Mouse (Mus musculus) forebrain, postnatal 0 days (tissue): ENCODE measurements around the gene Upb1. TPM values are rescaled to one million over a fixed set of nuclear protein-coding genes. Genes with fewer than 3 reads are reported as not detected.

Source experiments
- ATAC-seq: fragments of 200-750 bp; cut with Nextera tagmentation; 2 replicates; pipeline ENCODE4 v1.8.0; 2017; ENCODE audit warnings: mild to moderate bottlenecking, moderate library complexity
- DNase-seq: peaks from one replicate; pipeline ENCODE4 v3.0.0-alpha.2; 2015
- H3K27ac ChIP-seq: fragments of 300-500 bp; sonication (generic); 2 replicates; pipeline ENCODE4 v1.5.1; 2014; ENCODE audit warnings: low read depth, mild to moderate bottlenecking, antibody characterized with exemption, low read length, moderate library complexity, mixed read lengths
- H3K27me3 ChIP-seq: fragments of 300-500 bp; sonication (generic); 2 replicates; pipeline ENCODE4 v1.6.1; 2014; ENCODE audit warnings: mild to moderate bottlenecking, low read length, mixed read lengths; ENCODE audit not compliant: insufficient read depth
- H3K36me3 ChIP-seq: fragments of 300-500 bp; sonication (generic); 2 replicates; pipeline ENCODE4 v1.6.1; 2014; ENCODE audit warnings: mild to moderate bottlenecking, moderate library complexity; ENCODE audit not compliant: insufficient read depth
- H3K4me1 ChIP-seq: fragments of 300-500 bp; sonication (generic); 2 replicates; pipeline ENCODE4 v1.6.1; 2014; ENCODE audit warnings: antibody characterized with exemption; ENCODE audit not compliant: insufficient read depth
- H3K4me2 ChIP-seq: fragments of 300-500 bp; sonication (generic); 2 replicates; pipeline ENCODE4 v1.6.1; 2014; ENCODE audit warnings: low read depth, mild to moderate bottlenecking, moderate library complexity
- H3K4me3 ChIP-seq: fragments of 300-500 bp; sonication (generic); 2 replicates; pipeline ENCODE4 v1.5.1; 2014; ENCODE audit warnings: low read depth, low read length, mixed read lengths
- H3K9ac ChIP-seq: fragments of 300-500 bp; sonication (generic); 2 replicates; pipeline ENCODE4 v1.6.1; 2014; ENCODE audit warnings: mild to moderate bottlenecking
- H3K9me3 ChIP-seq: fragments of 300-500 bp; sonication (generic); 2 replicates; pipeline ENCODE4 v1.6.1; 2016; ENCODE audit warnings: low read length
- CTCF ChIP-seq: sonication (generic); IDR thresholded peaks from 2 replicates; pipeline ENCODE4 v1.5.1; 2016; ENCODE audit warnings: antibody characterized with exemption, control low read depth, low read depth
- WGBS: fragments of 180-500 bp; shearing (Covaris S2); extraction: QIAGEN DNeasy Blood & Tissue Kit; methylation state at CpG from one replicate; pipeline ENCODE4 v1.1.7; 2014; 5-methylcytosine and 5-hydroxymethylcytosine counted together
- polyA plus RNA-seq: library from polyadenylated mRNA; unstranded; fragments of >200 nt; fragmentation: Nextera tagmentation; extraction: Ambion mirVana; gene quantifications from 2 replicates; pipeline ENCODE4 v1.2.1, GENCODE M21; 2015
- total RNA-seq: library from RNA; depleted of rRNA; stranded (reverse); fragments of >200 nt; gene quantifications from 2 replicates; pipeline ENCODE4 v1.2.3, GENCODE M21; 2014

Gene Upb1
- total and polyA plus RNA-seq, 2 experiments from 2014 or later, result 0.58 to 0.62 TPM

DNA sequence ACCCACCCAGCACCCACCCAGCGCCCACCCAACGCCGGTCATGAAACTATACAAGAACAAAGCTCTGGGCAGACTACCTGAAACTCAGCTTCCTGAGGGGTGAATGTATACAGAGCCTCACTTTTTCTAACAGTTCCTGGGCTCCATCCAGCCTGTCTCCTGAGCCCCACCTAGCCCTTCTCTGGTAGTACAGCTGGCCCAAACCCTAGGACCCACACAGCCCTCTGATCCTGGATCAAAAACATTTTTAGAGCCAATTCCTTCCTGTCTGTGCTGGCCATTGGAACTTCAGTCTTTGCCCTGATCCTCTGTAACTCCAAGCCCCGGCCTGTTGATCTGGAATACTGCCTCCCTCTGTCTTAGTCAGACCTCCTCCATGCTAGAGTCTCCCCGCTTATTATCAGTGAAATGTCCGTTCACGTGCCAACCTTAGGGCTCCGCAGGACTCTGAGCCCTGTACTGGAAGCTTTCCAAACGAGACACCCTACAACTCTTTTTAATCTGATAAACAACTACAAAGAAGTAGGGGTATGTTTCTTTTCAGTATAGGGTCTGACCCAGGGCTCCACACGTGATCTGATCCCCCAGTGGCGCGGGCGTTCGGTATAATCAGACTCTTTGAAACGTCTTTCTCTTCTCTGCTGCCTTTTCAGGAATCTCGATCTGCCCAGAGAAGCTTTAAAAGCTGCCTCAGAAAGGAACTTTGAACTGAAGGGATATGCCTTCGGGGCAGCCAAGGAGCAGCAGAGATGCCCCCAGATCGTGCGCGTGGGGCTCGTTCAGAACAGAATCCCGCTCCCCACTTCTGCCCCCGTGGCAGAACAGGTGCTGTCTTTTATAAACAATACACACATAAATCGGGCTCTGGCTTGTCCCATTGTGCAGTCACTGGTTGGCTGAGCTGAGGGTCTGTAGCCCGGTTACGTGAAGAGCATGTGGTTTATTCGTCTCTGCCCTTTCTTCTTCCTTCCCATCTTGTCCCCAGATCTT is 11.5 kb downstream of the Upb1 start:
- no peaks in the 10 kb centered on the region for H3K27me3 ChIP-seq
- ATAC-seq (0 out of 2 replicates have a peak, but pooled peaks have one; percentile 25), DNase-seq (no peak)
- H3K27ac ChIP-seq, result peak overlapping the region; percentile 15; the same call in 1 of the 2 replicates
- H3K4me3 ChIP-seq, result no peak overlapping the region
- no peaks in the 10 kb centered on the region for H3K9me3 ChIP-seq
- WGBS, result 38% methylated on average over 27 of the region's 27 CpGs
- peak overlapping the region; percentile 26 for H3K4me2 ChIP-seq
- no peak overlapping the region for H3K9ac ChIP-seq
- no peak for TF ChIP-seq CTCF
- no peaks in the 10 kb centered on the region for H3K36me3 ChIP-seq
- H3K4me1 ChIP-seq, result no peaks in the 10 kb centered on the region

DNA sequence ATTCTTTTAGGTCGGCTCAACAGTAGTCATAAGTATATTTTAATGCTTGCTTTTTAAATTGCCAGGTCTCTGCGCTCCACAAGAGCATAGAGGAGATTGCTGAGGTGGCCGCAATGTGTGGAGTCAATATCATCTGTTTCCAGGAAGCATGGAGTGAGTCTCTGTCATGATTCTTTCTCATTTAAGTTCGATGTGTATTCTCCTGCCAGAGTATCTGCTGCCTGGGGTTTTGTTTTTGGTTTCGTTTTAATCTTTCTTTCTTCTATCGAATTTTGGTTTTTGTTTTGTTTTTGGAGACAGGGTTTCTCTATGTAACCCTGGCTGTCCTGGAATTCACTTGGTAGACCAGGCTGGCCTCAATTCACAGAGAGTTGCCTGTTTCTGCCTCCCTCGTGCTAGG is 14.0 kb downstream of the Upb1 start:
- no peaks in the 10 kb centered on the region for H3K9me3 ChIP-seq
- no peak overlapping the region for H3K9ac ChIP-seq
- no peak for DNase-seq
- 88% methylated on average over 7 of the region's 7 CpGs for WGBS
- ATAC-seq, result no peak
- no peaks in the 10 kb centered on the region for H3K4me1 ChIP-seq
- no peaks in the 10 kb centered on the region for H3K27me3 ChIP-seq
- no peaks in the 10 kb centered on the region for H3K36me3 ChIP-seq
- TF ChIP-seq CTCF, result no peak
- H3K27ac ChIP-seq, result no peak overlapping the region
- no peak overlapping the region for H3K4me2 ChIP-seq
- no peak overlapping the region for H3K4me3 ChIP-seq

DNA sequence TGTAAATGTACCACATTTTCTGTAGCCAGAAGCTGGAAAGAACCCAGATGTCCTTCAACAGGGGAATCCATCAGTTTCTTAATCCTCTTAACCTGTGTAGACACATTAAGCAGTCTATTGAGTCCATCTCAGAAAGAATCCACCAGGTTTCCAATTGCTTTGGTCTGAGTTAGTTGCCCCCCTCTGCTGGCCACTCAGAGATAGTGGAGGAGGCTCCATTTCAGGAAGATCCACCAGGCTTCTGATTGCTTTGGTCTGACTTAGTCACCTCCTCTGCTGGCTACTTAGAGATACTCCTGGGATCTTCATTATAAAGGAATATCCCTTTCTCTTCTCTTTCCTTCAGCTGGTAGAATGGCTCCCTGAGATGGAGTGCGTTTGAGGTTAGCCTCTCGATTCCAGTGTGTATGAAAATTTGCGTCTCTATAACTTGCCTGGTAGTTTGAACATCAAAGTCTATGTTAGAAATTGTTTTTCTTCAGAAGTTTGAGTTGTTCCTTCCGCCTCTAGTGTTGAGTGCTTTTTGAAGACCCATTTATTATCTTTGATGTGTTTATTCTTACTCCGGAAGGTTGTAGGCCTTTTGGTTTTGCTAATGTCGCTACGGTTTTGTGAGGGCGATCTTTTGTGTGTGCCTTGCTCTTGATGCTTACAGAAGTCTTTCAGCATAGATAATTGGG is 16.6 kb downstream of the Upb1 start:
- no peaks in the 10 kb centered on the region for H3K36me3 ChIP-seq
- H3K27me3 ChIP-seq, result no peaks in the 10 kb centered on the region
- no peak overlapping the region for H3K27ac ChIP-seq
- 91% methylated on average over 8 of the region's 8 CpGs for WGBS
- H3K9me3 ChIP-seq, result no peaks in the 10 kb centered on the region
- H3K4me2 ChIP-seq, result no peak overlapping the region
- H3K4me1 ChIP-seq, result no peaks in the 10 kb centered on the region
- no peak for TF ChIP-seq CTCF
- ATAC-seq (no peak), DNase-seq (no peak)
- H3K4me3 ChIP-seq, result no peak overlapping the region
- no peak overlapping the region for H3K9ac ChIP-seq

DNA sequence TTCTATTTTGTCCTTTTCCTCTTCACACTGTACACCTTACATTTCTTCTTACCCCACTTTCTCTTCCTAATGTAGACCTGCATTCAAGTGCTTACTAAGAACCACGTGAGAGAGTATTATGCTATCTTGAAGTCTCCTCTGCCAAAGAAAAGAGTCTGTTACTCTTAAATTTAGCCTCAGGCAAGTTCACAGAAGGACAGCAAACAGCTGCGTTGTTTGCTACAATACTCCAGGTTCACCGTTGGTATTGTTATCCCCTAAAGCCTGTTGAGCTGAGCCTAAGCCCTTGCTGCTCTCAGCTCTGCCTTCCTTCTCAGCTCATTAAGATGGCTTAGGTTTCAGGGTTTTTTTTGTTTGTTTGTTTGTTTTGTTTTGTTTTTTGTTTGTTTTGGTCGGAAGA is 17.8 kb downstream of the Upb1 start:
- WGBS, result 60% methylated on average over 4 of the region's 4 CpGs
- no peak for DNase-seq

DNA sequence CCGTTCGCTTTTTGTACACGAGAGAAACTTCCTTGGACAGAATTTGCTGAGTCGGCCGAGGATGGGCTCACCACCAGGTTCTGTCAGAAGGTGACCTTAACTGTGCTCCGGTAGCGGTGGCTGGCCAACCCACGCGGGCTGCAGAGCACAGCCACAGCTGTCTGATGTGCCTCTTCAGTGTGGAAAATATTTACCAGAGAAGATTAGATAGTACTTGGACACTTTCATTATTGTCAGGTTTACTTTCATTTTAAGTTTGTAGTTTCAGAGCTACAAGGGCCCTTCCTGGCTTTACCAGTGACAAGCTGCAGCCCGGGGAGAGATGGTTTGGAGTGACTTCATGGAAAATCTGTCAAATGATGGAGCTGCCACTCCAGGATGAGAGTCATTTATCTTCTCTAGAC is 23.6 kb downstream of the Upb1 start:
- Histone ChIP-seq H3K9me3 (no peaks in the 10 kb centered on the region), H3K4me3 (no peak overlapping the region), H3K36me3 (no peaks in the 10 kb centered on the region), H3K9ac (no peak overlapping the region), H3K27ac (no peak overlapping the region), H3K27me3 (no peaks in the 10 kb centered on the region), H3K4me1 (no peaks in the 10 kb centered on the region), H3K4me2 (no peak overlapping the region)
- DNase-seq (no peak), ATAC-seq (no peak)
- WGBS, result 92% methylated on average over 10 of the region's 10 CpGs
- TF ChIP-seq CTCF, result no peak

More for the DNA sequence above, 17.8 kb downstream of the Upb1 start:
- ATAC-seq, result no peak
- Histone ChIP-seq H3K4me1 (no peaks in the 10 kb centered on the region), H3K9me3 (no peaks in the 10 kb centered on the region), H3K27me3 (no peaks in the 10 kb centered on the region), H3K27ac (no peak overlapping the region), H3K4me3 (no peak overlapping the region), H3K4me2 (no peak overlapping the region), H3K36me3 (no peaks in the 10 kb centered on the region), H3K9ac (no peak overlapping the region)
- no peak for TF ChIP-seq CTCF

DNA sequence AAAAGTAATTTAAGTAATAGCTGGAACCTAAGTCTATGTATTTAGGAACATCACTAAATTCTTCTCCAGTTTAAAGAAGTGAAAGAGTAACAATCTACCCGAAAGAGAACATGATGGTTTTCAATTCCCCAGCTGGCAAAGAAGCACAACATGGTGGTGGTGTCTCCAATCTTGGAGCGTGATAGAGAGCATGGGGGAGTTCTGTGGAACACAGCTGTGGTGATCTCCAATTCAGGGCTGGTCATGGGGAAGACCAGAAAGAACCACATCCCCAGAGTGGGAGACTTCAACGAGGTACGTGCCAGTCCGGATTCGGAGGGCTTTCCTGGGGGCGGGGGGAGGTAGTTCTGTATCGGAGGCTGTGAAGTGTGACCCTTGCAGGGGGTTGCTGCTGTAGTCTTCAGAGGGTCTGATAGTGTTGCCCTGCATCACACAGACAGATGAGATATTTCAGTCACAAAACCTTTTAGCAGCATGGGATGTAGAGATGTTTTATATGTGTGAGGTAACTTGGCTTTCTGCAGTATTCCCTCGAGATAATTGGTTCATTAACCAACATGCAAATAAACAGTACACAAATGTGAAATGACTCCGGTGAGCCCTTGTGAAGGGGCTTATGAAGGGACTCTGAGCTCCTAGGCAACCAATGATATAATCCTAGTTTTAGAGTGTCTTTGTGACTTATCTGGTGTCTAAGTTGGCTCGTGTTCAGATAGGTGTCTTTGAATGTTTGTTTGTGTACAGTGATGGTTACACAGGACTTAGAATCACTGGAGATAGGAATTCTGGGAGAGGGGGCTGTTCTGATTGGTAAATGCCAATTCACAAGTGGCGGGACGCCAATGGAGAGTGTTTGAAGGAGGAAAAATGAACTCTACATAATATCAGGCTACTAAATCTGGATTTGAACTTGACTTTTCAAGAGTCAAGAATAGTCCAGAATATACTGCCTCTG is 27.4 kb downstream of the Upb1 start:
- H3K27ac ChIP-seq, result no peak overlapping the region
- H3K9ac ChIP-seq, result no peak overlapping the region
- no peaks in the 10 kb centered on the region for H3K27me3 ChIP-seq
- ATAC-seq (no peak), DNase-seq (no peak)
- H3K9me3 ChIP-seq, result no peaks in the 10 kb centered on the region
- H3K36me3 ChIP-seq, result no peaks in the 10 kb centered on the region
- no peaks in the 10 kb centered on the region for H3K4me1 ChIP-seq
- 77% methylated on average over 13 of the region's 13 CpGs for WGBS
- no peak overlapping the region for H3K4me3 ChIP-seq
- no peak overlapping the region for H3K4me2 ChIP-seq
- TF ChIP-seq CTCF, result no peak
